Mouse (Mus musculus): Measurements from ENCODE around the gene Gal3st3.

GRCm38 (mm10) chr19:5267015-5267414 is 31.1 kb upstream of the Gal3st3 start:
- no peak for TF ChIP-seq POLR2A (IDR thresholded peaks at IDR 0.05; ENCODE audit: borderline replicate concordance, control insufficient read depth, low read depth, low read length)
- no peak for TF ChIP-seq CTCF (IDR thresholded peaks at IDR 0.05; ENCODE audit: control insufficient read depth, insufficient read depth, low read length)
